Mouse (Mus musculus): ENCODE results near the gene Ccdc14.
"Not testable (repeated sequence)": the region's sequence is repeated elsewhere in the genome, so short reads cannot be mapped to it uniquely, and the experiment has no call there.

Gene Ccdc14

DNA sequence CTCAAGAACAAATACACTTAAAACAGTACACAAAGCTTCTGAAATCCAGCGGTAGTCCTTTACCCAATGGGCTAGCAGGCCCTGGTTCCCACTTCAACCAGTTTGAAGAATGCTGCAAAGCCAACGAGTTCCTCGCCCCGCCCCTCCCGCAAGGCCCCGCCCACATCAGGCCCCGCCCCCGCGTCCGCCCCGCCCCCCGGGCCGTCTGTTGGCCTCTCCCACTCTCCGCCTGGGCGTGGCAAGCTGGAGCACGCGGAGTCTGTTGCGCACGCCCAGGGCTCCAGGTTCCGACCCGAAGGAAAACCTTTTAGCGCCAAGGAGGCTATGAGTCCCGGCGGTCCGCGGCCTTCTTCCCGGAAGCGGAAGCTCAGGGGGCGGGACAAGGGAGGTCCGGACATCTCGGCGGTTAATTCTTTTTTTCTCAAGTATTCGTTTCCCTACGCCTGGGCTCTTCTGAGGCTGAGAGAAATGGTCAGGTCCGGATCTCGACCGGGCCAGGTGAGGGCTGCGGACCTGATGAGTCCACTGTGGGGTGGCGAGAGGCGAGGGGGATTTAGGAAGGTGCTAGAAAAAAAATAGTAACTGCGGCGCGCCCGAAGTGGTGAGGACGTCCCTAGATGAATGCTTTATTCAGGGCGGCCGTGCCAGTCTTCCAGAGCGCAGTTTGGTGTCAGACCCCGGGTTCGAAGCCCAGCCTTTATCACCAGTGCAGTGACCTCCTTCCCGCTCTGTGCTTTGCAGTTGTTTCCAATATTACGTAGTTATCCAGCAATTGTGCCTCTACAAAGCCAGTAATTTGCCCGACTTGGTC is at the start of gene Ccdc14:
Gene Ccdc14, plus strand, starts transcription at position 283 of the 811 bp plus-strand sequence.
- peak; percentile 95 for DNase-seq

- DNase-seq = peak; percentile 55
Measured at GRCm38 (mm10) chr16:34643511-34644259, 46.7 kb upstream of the Ccdc14 start.

DNA sequence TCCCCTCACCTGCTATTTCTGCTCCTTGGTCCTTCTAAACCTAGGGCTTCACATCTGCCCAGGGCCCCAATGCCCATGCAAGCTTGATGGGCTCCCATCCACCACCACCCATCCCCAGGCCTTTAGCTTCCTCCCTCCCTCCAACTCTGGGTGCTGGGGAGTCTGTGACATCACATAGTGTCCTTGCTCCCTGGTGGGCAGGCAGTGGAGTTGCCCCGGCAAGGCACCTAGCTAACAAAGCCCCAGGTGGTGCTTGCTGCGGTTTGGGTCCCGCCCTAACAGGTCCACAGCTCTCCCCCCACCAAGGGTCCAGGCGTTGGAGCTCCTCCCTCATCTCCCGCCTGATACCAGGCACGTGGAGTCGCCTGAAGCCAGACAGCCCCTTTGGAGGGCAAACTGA is 40.8 kb upstream of the Ccdc14 start, which contains the start of gene Ropn1:
Gene Ropn1, plus strand, starts transcription at position 301 of the 400 bp plus-strand sequence.
- no peak for DNase-seq

DNA sequence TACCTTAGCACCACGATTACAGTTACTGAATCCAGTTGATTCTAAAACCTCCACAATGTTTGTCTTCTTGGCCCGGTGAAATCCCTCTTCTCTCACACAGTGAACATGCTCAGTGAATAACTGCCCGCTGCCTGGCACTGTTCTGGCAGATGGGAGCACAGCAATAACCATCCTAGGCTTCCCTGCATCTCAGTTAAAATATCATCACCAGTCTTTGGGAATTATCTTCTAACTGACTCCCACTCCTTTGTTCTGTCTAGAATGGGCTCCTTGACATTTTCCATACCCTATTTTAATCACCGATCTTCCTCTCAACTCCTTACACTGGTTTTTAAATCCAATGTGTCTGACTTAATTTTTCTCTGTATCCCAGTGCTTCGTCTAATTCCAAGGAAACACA is 37.4 kb upstream of the Ccdc14 start:
- DNase-seq = no peak

GRCm38 (mm10) chr16:34657566-34657965 is 32.9 kb upstream of the Ccdc14 start:
- DNase-seq = peak; percentile 20

- no peak for DNase-seq
Measured at GRCm38 (mm10) chr16:34657983-34658382, 32.4 kb upstream of the Ccdc14 start.

- no peak for DNase-seq
Measured at GRCm38 (mm10) chr16:34658388-34658787, 32.0 kb upstream of the Ccdc14 start.

GRCm38 (mm10) chr16:34664553-34664952 is 25.9 kb upstream of the Ccdc14 start:
- no peak for DNase-seq

- DNase-seq = peak; percentile 82
Measured at GRCm38 (mm10) chr16:34667031-34667726, 23.2 kb upstream of the Ccdc14 start.

DNA sequence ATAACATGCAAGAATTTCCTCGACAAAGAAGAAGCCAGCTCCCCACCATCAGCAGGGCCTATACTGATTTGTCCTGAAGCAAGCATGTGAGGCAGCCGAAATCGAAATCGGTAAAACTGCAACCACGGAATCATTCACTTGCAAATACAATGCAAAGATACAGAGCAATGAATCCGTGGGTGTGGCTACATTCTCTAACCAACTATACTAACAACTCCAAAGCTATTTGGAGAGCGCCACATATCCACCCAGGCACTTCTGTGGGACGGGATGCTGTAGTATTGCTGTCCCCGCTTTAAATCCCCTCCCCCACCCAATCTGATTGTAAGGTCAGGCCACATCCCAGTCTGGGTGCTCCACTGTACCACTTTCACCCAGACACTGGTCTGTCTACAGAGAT is 22.1 kb upstream of the Ccdc14 start:
- DNase-seq = no peak

DNA sequence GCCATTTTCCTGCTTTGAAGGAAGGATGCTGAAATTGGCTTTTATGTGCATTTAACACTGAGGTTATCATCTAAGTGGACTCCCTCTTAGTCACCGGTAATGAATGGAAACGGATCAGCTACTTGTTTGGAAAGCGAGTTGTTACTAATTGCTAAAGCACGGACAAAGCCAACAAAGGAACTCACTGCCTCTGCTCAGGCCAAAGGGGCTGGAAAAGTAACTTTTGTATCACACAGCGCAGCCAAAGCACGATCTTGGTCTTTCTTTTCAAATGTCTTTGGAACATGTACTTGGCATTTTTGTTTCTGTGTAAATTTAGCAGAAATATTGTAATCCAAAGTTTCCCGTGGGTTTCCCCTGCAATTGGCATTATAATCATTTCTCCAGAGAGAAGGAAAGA is 18.4 kb upstream of the Ccdc14 start:
- no peak for DNase-seq

GRCm38 (mm10) chr16:34672822-34673221 is 17.6 kb upstream of the Ccdc14 start:
- peak; percentile 31 for DNase-seq

DNA sequence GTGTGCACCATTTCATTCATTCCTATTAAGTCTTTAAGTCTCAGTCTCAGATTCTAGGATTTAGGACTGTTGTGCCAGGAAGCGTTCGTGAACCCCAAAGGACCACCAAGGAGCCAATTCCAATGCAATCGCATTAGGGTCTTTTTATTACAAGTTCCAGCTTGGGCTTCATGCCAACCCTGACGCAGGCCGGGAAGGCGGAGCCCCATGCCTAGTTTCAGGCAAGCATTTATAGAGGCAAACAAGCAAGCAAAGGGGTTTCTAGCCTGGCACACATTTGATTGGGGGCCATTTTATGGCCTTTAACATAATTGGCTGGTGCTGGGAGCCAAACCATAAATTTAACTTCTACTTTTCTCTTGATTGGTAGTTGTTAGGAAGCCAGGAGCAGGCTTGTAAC is 16.1 kb upstream of the Ccdc14 start:
- DNase-seq = no peak

DNA sequence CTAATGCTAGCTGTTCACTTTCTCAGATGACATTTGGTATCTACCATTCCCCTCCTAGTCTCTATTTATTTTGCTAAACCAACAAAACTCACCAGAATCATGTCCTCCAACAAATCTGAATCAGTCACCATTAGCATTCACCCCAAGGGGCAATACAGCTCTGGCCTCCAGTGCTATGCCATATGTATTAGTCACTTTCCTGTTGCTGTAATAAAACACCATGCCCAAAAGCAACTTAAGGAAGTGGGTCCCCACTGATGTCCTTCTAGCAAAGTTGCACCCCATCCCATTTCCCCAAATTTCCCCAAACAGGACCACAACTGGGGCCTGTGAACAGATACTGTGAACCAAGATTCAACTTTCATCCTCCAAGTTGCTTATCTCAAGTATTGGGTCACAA is 8.6 kb upstream of the Ccdc14 start:
- no peak for DNase-seq

GRCm38 (mm10) chr16:34689879-34690278 is 537 bp upstream of the Ccdc14 start:
- no peak for DNase-seq

DNA sequence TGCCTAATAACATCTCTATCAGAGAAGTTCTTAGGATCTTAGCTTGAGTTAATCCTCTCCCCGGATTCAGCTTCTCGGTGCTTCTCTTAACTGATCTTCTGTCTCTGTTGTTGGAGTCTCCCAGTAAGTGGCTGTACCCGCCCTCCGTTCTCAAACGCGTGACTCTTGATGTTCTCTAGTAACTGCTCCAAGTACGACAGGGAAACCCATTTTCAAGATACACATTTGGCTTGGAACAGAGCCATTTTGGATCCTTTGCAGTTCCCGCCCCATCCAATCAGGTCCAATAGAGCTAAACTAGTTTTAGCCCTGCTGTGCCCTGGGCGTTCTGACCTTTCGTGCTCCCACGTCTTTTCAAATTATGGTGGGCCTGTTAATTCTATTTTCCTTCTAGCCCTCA is 740 bp downstream of the Ccdc14 start:
- DNase-seq = peak; percentile 35

DNA sequence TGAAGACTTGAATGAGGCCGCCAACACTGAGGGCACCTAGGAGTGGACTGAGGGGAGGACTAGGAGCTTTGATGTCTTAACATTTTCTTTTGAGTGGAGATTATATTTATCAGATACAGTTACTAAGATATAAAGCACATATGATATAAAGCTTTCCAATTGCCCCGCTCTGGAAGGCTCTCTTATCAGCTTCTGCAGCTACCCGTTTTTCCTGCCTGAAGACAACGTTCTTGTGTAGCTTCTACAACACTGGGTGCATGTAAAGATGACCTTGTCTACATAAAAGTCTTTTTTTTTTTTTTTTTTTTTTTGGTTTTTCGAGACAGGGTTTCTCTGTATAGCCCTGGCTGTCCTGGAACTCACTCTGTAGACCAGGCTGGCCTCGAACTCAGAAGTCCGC is 4.1 kb downstream of the Ccdc14 start:
- DNase-seq = no peak

DNA sequence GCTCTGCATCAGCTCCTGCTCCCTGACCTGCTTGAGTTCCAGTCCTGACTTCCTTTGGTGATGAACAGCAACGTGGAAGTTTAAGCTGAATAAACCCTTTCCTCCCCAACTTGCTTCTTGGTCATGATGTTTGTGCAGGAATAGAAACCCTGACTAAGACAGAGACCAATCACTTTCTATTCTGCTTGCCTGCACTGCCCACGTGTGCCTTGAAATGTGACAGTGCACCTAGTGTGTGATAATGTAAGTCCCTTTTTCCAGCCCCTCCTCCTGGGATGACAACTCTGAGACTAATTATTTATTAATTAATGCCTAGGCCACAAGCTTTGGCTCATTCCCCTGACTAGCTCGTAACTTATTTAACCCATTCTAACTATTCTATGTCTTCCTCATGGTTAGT is 8.3 kb downstream of the Ccdc14 start:
- DNase-seq = not testable (repeated sequence)

DNA sequence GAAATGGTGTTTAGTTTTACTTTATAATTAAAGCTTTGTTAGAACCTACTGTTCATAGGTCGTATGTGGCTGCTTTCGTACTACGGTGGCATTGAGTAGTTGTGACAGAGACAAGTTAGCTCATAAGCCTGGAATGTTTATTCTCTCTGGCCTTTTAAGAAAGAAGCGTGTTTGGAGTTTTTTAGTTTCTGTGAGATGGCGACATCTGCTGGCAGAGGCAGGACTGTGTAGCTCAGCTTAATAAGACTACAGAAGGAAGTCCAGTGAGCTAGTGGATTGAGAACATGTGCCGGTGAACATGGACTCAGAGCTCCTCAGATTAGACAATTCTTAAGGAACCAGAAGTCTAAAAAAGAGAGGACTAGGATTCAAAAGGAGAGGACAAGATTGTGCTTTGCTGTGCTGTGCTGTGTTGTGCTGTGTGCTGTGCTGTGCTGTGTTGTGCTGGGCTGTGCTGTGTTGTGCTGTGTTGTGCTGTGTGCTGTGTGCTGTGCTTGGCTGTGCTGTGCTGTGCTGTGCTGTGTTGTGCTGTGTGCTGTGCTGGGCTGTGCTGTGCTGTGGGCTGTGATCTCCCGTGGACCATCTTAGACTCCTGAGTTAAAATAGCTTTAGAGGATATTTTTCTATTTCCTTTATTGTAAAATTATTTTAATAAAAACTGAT is 9.9 kb downstream of the Ccdc14 start:
- DNase-seq = peak; percentile 92

- peak; percentile 27 for DNase-seq
Measured at GRCm38 (mm10) chr16:34700828-34701216, 10.4 kb downstream of the Ccdc14 start.

DNA sequence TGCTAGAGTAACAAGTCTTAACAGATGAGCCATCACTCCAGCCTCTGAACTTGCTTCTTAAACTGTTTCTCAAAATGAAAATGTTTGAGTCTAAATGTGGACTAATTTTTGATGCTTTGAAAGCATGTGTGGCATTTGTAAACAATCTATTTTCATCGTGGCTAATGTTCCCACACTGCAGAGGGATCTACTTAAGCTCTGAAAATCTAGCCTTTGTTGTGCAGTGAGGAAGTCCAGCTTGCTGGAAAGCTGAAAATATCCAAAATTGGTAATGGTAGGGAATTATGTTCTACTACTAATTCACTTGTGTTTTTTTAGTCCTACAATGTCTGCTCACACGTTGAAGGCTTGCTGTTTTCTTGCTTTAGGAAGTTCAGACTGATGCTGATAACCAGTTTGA is 15.6 kb downstream of the Ccdc14 start:
- peak; percentile 17 for DNase-seq

- peak; percentile 47 for DNase-seq
Measured at GRCm38 (mm10) chr16:34706487-34706946, 16.1 kb downstream of the Ccdc14 start.

GRCm38 (mm10) chr16:34711481-34711880 is 21.1 kb downstream of the Ccdc14 start:
- peak; percentile 16 for DNase-seq
